Comparison of ENCODE assay signal across 9 mouse cellular contexts in the genomic region with DNA sequence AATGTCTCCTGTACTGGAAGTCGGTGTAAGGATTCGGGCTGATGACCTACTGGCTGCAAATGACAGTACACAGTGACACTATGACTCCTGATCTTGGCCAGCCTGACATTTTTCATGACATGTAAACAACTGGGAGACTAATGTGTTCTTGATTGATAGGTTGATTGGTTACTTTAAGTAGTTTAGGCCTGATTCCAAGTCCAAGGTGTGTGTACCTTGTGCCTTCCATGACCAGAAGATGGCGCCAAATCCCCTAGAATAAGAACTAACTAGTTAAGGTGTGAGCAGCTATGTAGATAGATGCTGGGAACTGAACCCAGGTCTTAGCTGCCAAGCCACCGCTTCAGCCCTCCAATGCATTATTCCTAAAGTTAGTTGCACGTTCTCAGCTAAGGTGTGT. TPM values are rescaled to one million over a fixed set of nuclear protein-coding genes. Genes with fewer than 3 reads are reported as not detected.
DNase-seq lines count a peak whose midpoint lies in the region; ATAC-seq and TF ChIP-seq lines count a peak whose summit lies in the region.
"Had no signal": no experiment of that assay in that cellular context is flagged by ENCODE, and none has a peak within 500 bp of the region (broad histone marks: within the 10 kb centered on the region; RNA-seq: fewer than 3 reads in every experiment).

No protein-coding gene starts in this region.

- no peak for ATAC-seq in Patski

- no peaks in the 10 kb centered on the region for H3K27me3 ChIP-seq in Patski
- H3K27me3 ChIP-seq: limb, embryonic 13.5 days had no signal

- peak; percentile 23 for DNase-seq in gastrocnemius, postnatal 10 days
- no peak for DNase-seq in gastrocnemius, postnatal 4 days (ENCODE audit: low spot score in 2 of 2)
- DNase-seq in 3T3-L1 (ENCODE audit: low read depth, low spot score): peak; percentile 62
- peak; percentile 12 for DNase-seq in Patski (ENCODE audit: low read depth, low spot score)
- peak; percentile 71 for DNase-seq in embryo, embryonic 11 days
- peak; percentile 12 to 24 for DNase-seq in layer of hippocampus, postnatal 10 days (ENCODE audit: low spot score in 2 of 2)
- peak; percentile 46 for DNase-seq in retina, postnatal 7 days (ENCODE audit: low read depth, low spot score)
- DNase-seq in frontal cortex, postnatal 25 days (ENCODE audit: low spot score in 2 of 2): no peak

- peak; percentile 65 for TF ChIP-seq CTCF in Patski (IDR thresholded peaks at IDR 0.05)

- in situ Hi-C loops in Patski (cut with MboI; ENCODE audit: low pct_unique_long_range_greater_than_20kb): no loop called here

- CTCF ChIA-PET in Patski (lab: Charles Lee): interaction anchor here (0.6 to 2.3 kb wide), 6 partner anchors 8 to 150 kb away, joined by 3 to 11 read pairs (median 4); partner anchors contain the start of gene 1700125H20Rik

- POLR2A ChIA-PET in Patski (lab: Charles Lee): no interaction called here

RNA-seq across cellular contexts. Expression of gene 1700125H20Rik, which starts 13.9 kb away (rescaled TPM):
- not detected for total RNA-seq in gastrocnemius, postnatal 10 days (2021)
- total RNA-seq in gastrocnemius, postnatal 4 days (2021): under 1 TPM in 1 of 2 experiments, not detected in 1; 0.42 TPM
- polyA plus RNA-seq in Patski (2021): 0.09 TPM
- total RNA-seq in layer of hippocampus, postnatal 10 days (2021): 1 to 10 TPM in 1 of 2 experiments, under 1 TPM in 1; 0.57 to 1.0 TPM

RNA-seq across cellular contexts. Expression of gene Usp32, which starts 44.1 kb away (rescaled TPM):
- total RNA-seq in gastrocnemius, postnatal 10 days (2021): 10 to 100 TPM; 10.4 to 12.3 TPM
- 10 to 100 TPM; 14.2 to 17.0 TPM for total RNA-seq in gastrocnemius, postnatal 4 days (2021)
- 36.8 TPM for polyA plus RNA-seq in Patski (2021)
- total RNA-seq in layer of hippocampus, postnatal 10 days (2021): 10 to 100 TPM; 72.8 to 73.5 TPM

RNA-seq across cellular contexts. Expression of gene Appbp2, which starts 50.8 kb away (rescaled TPM):
- total RNA-seq in gastrocnemius, postnatal 10 days (2021): 10 to 100 TPM; 17.3 to 18.4 TPM
- total RNA-seq in gastrocnemius, postnatal 4 days (2021): 10 to 100 TPM; 27.2 to 27.4 TPM
- polyA plus RNA-seq in Patski (2021): 37.3 TPM
- 10 to 100 TPM; 58.8 to 63.6 TPM for total RNA-seq in layer of hippocampus, postnatal 10 days (2021)

Comparison
In these comparisons a context has a peak if more than half of its experiments do, and no peak if none do; other contexts are left out.
1. DNase-seq: peak in gastrocnemius, postnatal 10 days (single experiment), 3T3-L1 (single experiment), Patski (single experiment), embryo, embryonic 11 days (single experiment), layer of hippocampus, postnatal 10 days (2 of 2) and retina, postnatal 7 days (single experiment); none in gastrocnemius, postnatal 4 days (0 of 2) and frontal cortex, postnatal 25 days (0 of 2).
2. RNA of gene Usp32, which starts 44.1 kb away (total RNA-seq): 72.8 to 73.5 TPM in layer of hippocampus, postnatal 10 days; 14.2 to 17.0 TPM in gastrocnemius, postnatal 4 days and 10.4 to 12.3 TPM in gastrocnemius, postnatal 10 days; every median in the first group is over 4 times any median in the second.